Mouse (Mus musculus) stomach, postnatal 0 days (tissue): ENCODE measurements around the gene Brd3. TPM values are rescaled to one million over a fixed set of nuclear protein-coding genes. Genes with fewer than 3 reads are reported as not detected.
A peak's percentile ranks its signal among the peaks of the same experiment; 100 is the strongest.

Experiments
- ATAC-seq: fragments of 200-750 bp; cut with Nextera tagmentation; 2 replicates; pipeline ENCODE4 v1.8.0; 2017; ENCODE audit not compliant: low FRiP score, low TSS enrichment
- DNase-seq: peaks from one replicate; pipeline ENCODE4 v3.0.0-alpha.2; 2016; ENCODE audit warnings: low spot score
- H3K27ac ChIP-seq: fragments of 300-500 bp; sonication (generic); replicated peaks from 2 replicates; pipeline ENCODE4 v1.5.1; 2014; ENCODE audit warnings: mild to moderate bottlenecking, control low read depth
- H3K27me3 ChIP-seq: fragments of 300-500 bp; sonication (generic); 2 replicates; pipeline ENCODE4 v1.6.1; 2014; ENCODE audit warnings: low read length; ENCODE audit not compliant: control insufficient read depth, insufficient read depth
- H3K36me3 ChIP-seq: fragments of 300-500 bp; sonication (generic); 2 replicates; pipeline ENCODE4 v1.6.1; 2014; ENCODE audit warnings: low read length, mixed read lengths; ENCODE audit not compliant: control insufficient read depth, insufficient read depth
- H3K4me1 ChIP-seq: fragments of 300-500 bp; sonication (generic); replicated peaks from 2 replicates; pipeline ENCODE4 v1.6.1; 2014; ENCODE audit warnings: antibody characterized with exemption; ENCODE audit not compliant: control insufficient read depth, insufficient read depth
- H3K4me2 ChIP-seq: fragments of 300-500 bp; sonication (generic); replicated peaks from 2 replicates; pipeline ENCODE4 v1.6.1; 2014; ENCODE audit warnings: low read depth, mild to moderate bottlenecking, control low read depth, moderate library complexity
- H3K4me3 ChIP-seq: fragments of 300-500 bp; sonication (generic); 2 replicates; pipeline ENCODE4 v1.5.1; 2014; ENCODE audit warnings: low read depth, low read length, control low read depth
- H3K9ac ChIP-seq: fragments of 300-500 bp; sonication (generic); 2 replicates; pipeline ENCODE4 v1.6.1; 2014; ENCODE audit warnings: mild to moderate bottlenecking, low read length, control low read depth, mixed read lengths
- H3K9me3 ChIP-seq: fragments of 300-500 bp; sonication (generic); 2 replicates; pipeline ENCODE4 v1.6.1; 2016; ENCODE audit warnings: low read length; ENCODE audit not compliant: control insufficient read depth
- CTCF ChIP-seq: IDR thresholded peaks from 2 replicates; pipeline ENCODE4 v1.5.1; 2016; ENCODE audit warnings: antibody characterized with exemption, low read depth, mild to moderate bottlenecking, moderate library complexity
- EP300 ChIP-seq: optimal IDR thresholded peaks from 2 replicates; pipeline ENCODE3; 2016; ENCODE audit warnings: antibody characterized with exemption
- WGBS: fragments of 180-500 bp; shearing (Covaris S2); extraction: QIAGEN DNeasy Blood & Tissue Kit; methylation state at CpG from one replicate; pipeline ENCODE4 v1.1.7; 2014; 5-methylcytosine and 5-hydroxymethylcytosine counted together
- polyA plus RNA-seq: library from polyadenylated mRNA; unstranded; fragments of >200 nt; fragmentation: Nextera tagmentation; extraction: Ambion mirVana; gene quantifications from 2 replicates; pipeline ENCODE4 v1.2.1, GENCODE M21; 2015

The Brd3 gene
- polyA plus RNA-seq, 1 experiment from 2014 or later: 41.0 TPM

DNA sequence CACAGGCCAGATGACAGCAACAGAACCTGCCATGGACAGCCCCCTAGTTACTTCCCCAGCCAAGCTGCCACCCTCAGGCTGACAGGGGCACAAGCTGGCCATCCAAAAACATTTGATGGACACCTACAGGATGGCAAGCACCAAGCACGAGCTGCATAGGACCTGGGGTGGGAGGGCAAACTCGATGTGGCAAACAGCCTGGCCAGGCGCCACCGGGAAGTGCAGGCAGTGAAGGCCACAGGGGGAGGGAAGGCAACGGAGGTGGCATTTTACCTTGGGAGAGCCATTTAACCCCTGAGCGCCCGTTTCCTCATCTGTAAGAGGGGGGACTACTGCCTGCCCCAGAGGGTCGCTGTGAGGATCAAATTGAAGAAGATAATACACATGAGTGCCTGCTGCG, 46.8 kb downstream of the Brd3 start:
- H3K36me3 ChIP-seq: peaks cover 51% of the 10 kb centered on the region
- no peak overlapping the region for H3K4me2 ChIP-seq
- WGBS: 64% methylated on average over 9 of the region's 9 CpGs
- no peak overlapping the region for H3K27ac ChIP-seq
- DNase-seq (no peak), ATAC-seq (no peak)
- no peaks in the 10 kb centered on the region for H3K9me3 ChIP-seq
- H3K4me3 ChIP-seq: no peak overlapping the region
- TF ChIP-seq CTCF: no peak
- no peak for TF ChIP-seq EP300
- H3K4me1 ChIP-seq: no peaks in the 10 kb centered on the region
- no peaks in the 10 kb centered on the region for H3K27me3 ChIP-seq
- H3K9ac ChIP-seq: no peak overlapping the region

DNA sequence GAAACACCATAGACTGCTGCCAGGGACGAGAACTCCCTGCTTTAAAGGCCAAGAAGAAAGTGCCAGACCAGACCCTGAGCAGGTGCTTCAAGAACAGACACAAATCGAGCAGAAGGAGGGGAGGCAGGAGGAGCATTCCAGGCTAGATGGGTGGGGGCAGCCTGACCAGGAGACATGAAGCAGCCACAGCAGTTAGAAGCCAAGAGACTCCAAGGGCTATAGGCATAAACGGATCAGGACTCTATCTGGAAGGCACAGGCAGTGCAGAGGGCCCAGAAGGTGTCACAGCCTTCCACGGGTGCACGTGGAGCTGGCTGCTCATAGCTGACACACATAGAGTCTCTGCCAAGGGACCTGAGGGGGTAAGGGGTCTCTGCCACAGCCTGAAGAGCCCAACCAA, 47.3 kb downstream of the Brd3 start:
- no peak overlapping the region for H3K9ac ChIP-seq
- no peak overlapping the region for H3K4me2 ChIP-seq
- H3K9me3 ChIP-seq: no peaks in the 10 kb centered on the region
- no peak overlapping the region for H3K27ac ChIP-seq
- no peaks in the 10 kb centered on the region for H3K27me3 ChIP-seq
- WGBS: 72% methylated on average over 5 of the region's 5 CpGs
- TF ChIP-seq EP300 (no peak), CTCF (no peak)
- no peaks in the 10 kb centered on the region for H3K4me1 ChIP-seq
- peaks cover 53% of the 10 kb centered on the region for H3K36me3 ChIP-seq
- no peak overlapping the region for H3K4me3 ChIP-seq
- ATAC-seq: no peak
- DNase-seq: no peak

DNA sequence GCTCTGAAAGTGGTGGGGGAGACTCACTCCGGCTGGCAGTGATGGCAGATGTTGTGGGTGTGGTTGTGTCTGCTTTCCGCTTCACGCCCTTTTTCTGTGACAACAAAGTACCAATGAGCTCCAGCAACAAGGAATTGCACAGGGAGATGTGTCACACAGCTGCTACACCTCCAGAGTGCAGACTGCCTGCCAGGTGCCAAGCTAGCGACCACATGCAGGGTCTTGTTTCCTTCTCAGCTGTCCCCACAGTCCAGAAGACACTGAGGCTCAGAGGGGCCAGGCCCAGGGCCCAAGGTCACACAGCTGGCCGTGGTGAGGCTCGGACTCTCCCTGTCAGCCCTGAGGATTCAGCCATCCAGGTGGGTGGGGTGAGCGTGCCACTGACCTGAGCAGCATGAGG, 47.7 kb downstream of the Brd3 start:
- TF ChIP-seq EP300 (no peak), CTCF (no peak)
- peaks cover 54% of the 10 kb centered on the region for H3K36me3 ChIP-seq
- no peak overlapping the region for H3K27ac ChIP-seq
- ATAC-seq (no peak), DNase-seq (no peak)
- H3K27me3 ChIP-seq: no peaks in the 10 kb centered on the region
- H3K4me3 ChIP-seq: no peak overlapping the region
- H3K9ac ChIP-seq: no peak overlapping the region
- H3K4me1 ChIP-seq: no peaks in the 10 kb centered on the region
- 87% methylated on average over 7 of the region's 7 CpGs for WGBS
- H3K9me3 ChIP-seq: no peaks in the 10 kb centered on the region
- H3K4me2 ChIP-seq: no peak overlapping the region

DNA sequence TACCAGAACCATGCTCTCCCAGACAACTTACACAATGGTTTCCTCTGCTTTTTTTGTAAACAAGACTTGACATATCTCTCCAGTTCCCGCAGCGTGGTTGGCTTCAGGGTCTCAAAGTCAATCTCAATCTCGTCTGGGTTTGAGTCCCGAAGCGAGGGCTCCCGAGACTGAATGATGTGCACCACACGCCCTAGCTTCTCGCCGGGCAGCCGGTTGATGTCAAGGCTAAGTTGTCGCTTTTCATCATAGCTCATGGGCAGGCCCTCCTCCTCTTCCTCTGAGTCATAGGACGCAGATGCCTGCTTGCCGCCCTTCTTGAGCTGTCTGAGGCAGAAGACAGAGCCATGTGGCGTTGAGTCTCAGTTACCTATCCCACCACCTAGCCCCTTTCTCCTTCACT, 57.2 kb downstream of the Brd3 start:
- TF ChIP-seq EP300 (no peak), CTCF (no peak)
- H3K27ac ChIP-seq: no peak overlapping the region
- H3K36me3 ChIP-seq: peaks cover 68% of the 10 kb centered on the region
- 80% methylated on average over 14 of the region's 14 CpGs for WGBS
- H3K9ac ChIP-seq: no peak overlapping the region
- H3K4me3 ChIP-seq: no peak overlapping the region
- no peaks in the 10 kb centered on the region for H3K27me3 ChIP-seq
- H3K4me1 ChIP-seq: no peaks in the 10 kb centered on the region
- H3K9me3 ChIP-seq: no peaks in the 10 kb centered on the region
- ATAC-seq: no peak
- H3K4me2 ChIP-seq: no peak overlapping the region
- no peak for DNase-seq

DNA sequence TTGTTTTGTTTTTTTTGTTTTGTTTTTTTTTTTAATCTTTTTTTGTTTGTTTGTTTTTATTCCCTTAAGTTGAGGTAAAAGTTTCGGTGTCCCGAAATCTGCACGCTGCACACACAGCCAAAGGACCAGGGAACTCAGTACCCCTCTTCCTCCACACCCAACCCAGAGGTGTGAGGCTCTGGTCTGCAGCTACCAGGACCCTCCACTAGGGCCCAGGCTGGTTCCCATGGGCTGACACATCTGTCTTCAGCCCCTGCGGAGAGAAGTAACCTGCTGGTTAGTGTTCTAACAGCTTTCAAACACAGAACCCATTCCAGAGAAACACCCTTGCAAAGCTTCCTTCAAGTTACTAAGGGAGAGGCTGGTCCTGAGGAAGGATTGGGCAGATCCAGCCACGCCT, 59.7 kb downstream of the Brd3 start:
- Histone ChIP-seq H3K27me3 (no peaks in the 10 kb centered on the region), H3K4me1 (no peaks in the 10 kb centered on the region), H3K36me3 (peaks cover 49% of the 10 kb centered on the region), H3K9ac (no peak overlapping the region), H3K4me2 (no peak overlapping the region), H3K27ac (no peak overlapping the region), H3K4me3 (no peak overlapping the region), H3K9me3 (no peaks in the 10 kb centered on the region)
- ATAC-seq (no peak), DNase-seq (no peak)
- 84% methylated on average over 5 of the region's 5 CpGs for WGBS
- TF ChIP-seq EP300: no peak
- peak; percentile 50 for TF ChIP-seq CTCF

DNA sequence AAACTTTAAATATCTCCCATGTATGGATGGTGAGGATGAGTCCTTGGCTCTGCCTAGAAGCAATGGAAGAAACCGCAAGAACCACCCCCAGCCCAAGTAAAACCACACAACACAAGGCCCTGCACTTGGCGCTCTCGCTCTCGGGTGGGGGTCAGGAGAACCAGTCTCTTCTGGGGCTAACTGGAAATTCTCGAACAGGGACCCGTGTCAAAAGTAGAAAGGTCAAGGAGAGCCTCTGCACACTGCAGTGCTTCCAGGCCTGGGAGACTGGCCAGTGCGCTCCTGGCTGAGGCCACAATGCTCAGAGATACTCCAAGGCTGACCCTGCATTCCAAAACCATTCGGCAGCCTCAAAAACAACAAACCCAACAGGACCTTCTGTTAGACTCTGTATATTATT, 60.6 kb downstream of the Brd3 start:
- DNase-seq (no peak), ATAC-seq (no peak)
- no peaks in the 10 kb centered on the region for H3K27me3 ChIP-seq
- H3K9ac ChIP-seq: no peak overlapping the region
- H3K4me2 ChIP-seq: no peak overlapping the region
- no peak overlapping the region for H3K4me3 ChIP-seq
- H3K36me3 ChIP-seq: peaks cover 43% of the 10 kb centered on the region
- TF ChIP-seq CTCF (no peak), EP300 (no peak)
- 90% methylated on average over 8 of the region's 8 CpGs for WGBS
- no peaks in the 10 kb centered on the region for H3K4me1 ChIP-seq
- no peak overlapping the region for H3K27ac ChIP-seq
- no peaks in the 10 kb centered on the region for H3K9me3 ChIP-seq
